Mouse (Mus musculus) hindbrain, postnatal 0 days (tissue): ENCODE results near the gene Serpinb1a. TPM values are rescaled to one million over a fixed set of nuclear protein-coding genes. Genes with fewer than 3 reads are reported as not detected.

Experiments
- ATAC-seq: fragments of 200-750 bp; cut with Nextera tagmentation; 2 replicates; pipeline ENCODE4 v1.8.0; 2017; ENCODE audit warnings: mild to moderate bottlenecking, moderate TSS enrichment, moderate library complexity
- DNase-seq: peaks from one replicate; pipeline ENCODE4 v3.0.0-alpha.2; 2015; ENCODE audit warnings: low spot score
- H3K27ac ChIP-seq: fragments of 300-500 bp; sonication (generic); 2 replicates; pipeline ENCODE4 v1.5.1; 2014; ENCODE audit warnings: mild to moderate bottlenecking
- H3K27me3 ChIP-seq: fragments of 300-500 bp; sonication (generic); 2 replicates; pipeline ENCODE4 v1.6.1; 2014; ENCODE audit warnings: low read length, mixed read lengths; ENCODE audit not compliant: insufficient read depth
- H3K36me3 ChIP-seq: fragments of 300-500 bp; sonication (generic); 2 replicates; pipeline ENCODE4 v1.6.1; 2014; ENCODE audit warnings: low read length, mixed read lengths; ENCODE audit not compliant: insufficient read depth
- H3K4me1 ChIP-seq: fragments of 300-500 bp; sonication (generic); 2 replicates; pipeline ENCODE4 v1.6.1; 2014; ENCODE audit warnings: antibody characterized with exemption, low read length, mixed read lengths; ENCODE audit not compliant: insufficient read depth
- H3K4me2 ChIP-seq: fragments of 300-500 bp; sonication (generic); 2 replicates; pipeline ENCODE4 v1.6.1; 2014; ENCODE audit warnings: low read depth, mild to moderate bottlenecking, low read length, moderate library complexity, mixed read lengths
- H3K4me3 ChIP-seq: fragments of 300-500 bp; sonication (generic); 2 replicates; pipeline ENCODE4 v1.5.1; 2014; ENCODE audit warnings: low read length
- H3K9ac ChIP-seq: fragments of 300-500 bp; sonication (generic); replicated peaks from 2 replicates; pipeline ENCODE4 v1.6.1; 2014; ENCODE audit warnings: mild to moderate bottlenecking, low read length, moderate library complexity, mixed read lengths
- H3K9me3 ChIP-seq: fragments of 300-500 bp; sonication (generic); 2 replicates; pipeline ENCODE4 v1.6.1; 2016; ENCODE audit warnings: low read length, mixed read lengths
- CTCF ChIP-seq: IDR thresholded peaks from 2 replicates; pipeline ENCODE4 v1.5.1; 2016; ENCODE audit warnings: antibody characterized with exemption, control low read depth, low read depth
- WGBS: fragments of 180-500 bp; shearing (Covaris S2); extraction: QIAGEN DNeasy Blood & Tissue Kit; methylation state at CpG from one replicate; pipeline ENCODE4 v1.1.7; 2014; 5-methylcytosine and 5-hydroxymethylcytosine counted together
- polyA plus RNA-seq: library from polyadenylated mRNA; unstranded; fragments of >200 nt; fragmentation: Nextera tagmentation; extraction: Ambion mirVana; gene quantifications from 2 replicates; pipeline ENCODE4 v1.2.1, GENCODE M21; 2015
- total RNA-seq: library from RNA; depleted of rRNA; stranded (reverse); fragments of >200 nt; gene quantifications from 2 replicates; pipeline ENCODE4 v1.2.3, GENCODE M21; 2014

The Serpinb1a gene
- total and polyA plus RNA-seq, 2 experiments from 2014 or later: 0.94 to 4.4 TPM

DNA sequence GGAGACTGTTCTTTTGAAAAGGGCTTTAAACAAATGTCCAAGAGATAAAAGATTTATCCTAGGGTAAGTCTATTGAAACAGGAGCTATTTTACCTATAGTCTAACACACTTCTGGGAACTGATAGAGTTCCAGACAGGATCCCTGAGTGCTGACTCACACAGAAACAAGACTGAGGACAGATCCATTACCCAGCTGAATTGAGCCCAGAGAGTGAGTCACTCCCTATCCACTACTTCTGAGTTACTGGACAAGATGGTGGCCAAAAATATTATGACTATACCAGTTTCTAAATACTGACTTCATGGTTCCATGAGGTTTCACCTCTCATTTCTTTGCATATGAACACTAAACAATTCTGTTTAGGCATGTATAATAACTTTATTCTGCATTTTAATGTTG lies 4.8 kb downstream of the Serpinb1a start:
- Histone ChIP-seq H3K9me3 (no peaks in the 10 kb centered on the region), H3K4me2 (no peak overlapping the region), H3K4me3 (no peak overlapping the region), H3K27ac (no peak overlapping the region), H3K4me1 (no peaks in the 10 kb centered on the region), H3K36me3 (no peaks in the 10 kb centered on the region), H3K9ac (no peak overlapping the region), H3K27me3 (no peaks in the 10 kb centered on the region)
- DNase-seq (no peak), ATAC-seq (no peak)
- TF ChIP-seq CTCF: no peak

DNA sequence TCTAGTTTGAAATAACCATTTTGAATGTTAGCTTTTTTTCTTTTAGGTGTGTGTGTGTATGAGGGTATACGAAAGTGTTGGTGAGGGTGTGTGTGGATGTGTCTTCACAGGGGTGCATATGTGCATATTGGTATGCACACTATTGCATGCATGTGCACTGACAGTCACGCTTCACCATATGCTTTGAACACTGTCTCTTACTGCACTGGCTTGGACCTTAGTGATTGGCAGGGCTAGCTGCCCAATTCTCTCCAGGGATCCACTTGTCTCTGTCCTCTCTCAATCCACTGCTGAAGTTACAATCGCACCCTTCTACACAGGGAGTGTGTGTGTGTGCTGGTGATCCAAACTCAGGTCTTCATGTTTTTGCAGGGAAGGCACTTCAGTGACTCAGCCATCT lies 9.6 kb downstream of the Serpinb1a start:
- no peaks in the 10 kb centered on the region for H3K36me3 ChIP-seq
- WGBS: 86% methylated on average over 3 of the region's 3 CpGs

DNA sequence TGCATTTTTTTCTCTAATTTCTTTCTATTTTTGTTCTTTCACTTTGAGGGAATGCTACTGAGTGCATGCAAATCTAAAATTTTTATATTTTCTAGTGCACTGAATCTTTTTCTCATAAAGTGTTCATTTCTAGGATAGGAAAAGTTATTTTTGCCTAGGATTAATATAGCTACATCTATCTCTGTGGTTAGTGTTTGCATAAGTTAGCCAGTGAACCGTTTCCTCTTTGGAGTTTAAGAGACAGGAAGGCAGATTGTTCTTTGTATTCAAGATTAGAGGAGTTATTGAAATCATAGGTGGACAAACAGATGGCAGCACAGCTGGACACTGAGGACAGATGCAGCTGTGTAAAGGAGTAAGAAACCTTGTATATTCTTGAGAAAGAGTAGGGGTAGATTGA lies 11.7 kb downstream of the Serpinb1a start:
- TF ChIP-seq CTCF: no peak
- H3K9ac ChIP-seq: no peak overlapping the region
- 54% methylated on average over 1 of the region's 1 CpGs for WGBS
- no peak overlapping the region for H3K27ac ChIP-seq
- H3K36me3 ChIP-seq: no peaks in the 10 kb centered on the region
- H3K4me1 ChIP-seq: no peaks in the 10 kb centered on the region
- H3K9me3 ChIP-seq: no peaks in the 10 kb centered on the region
- H3K4me3 ChIP-seq: no peak overlapping the region
- DNase-seq: no peak
- no peaks in the 10 kb centered on the region for H3K27me3 ChIP-seq
- H3K4me2 ChIP-seq: no peak overlapping the region
- ATAC-seq: no peak

More for the DNA sequence above, 9.6 kb downstream of the Serpinb1a start:
- no peak overlapping the region for H3K4me3 ChIP-seq
- ATAC-seq (no peak), DNase-seq (no peak)
- H3K27me3 ChIP-seq: no peaks in the 10 kb centered on the region
- no peak overlapping the region for H3K9ac ChIP-seq
- no peaks in the 10 kb centered on the region for H3K4me1 ChIP-seq
- H3K9me3 ChIP-seq: no peaks in the 10 kb centered on the region
- TF ChIP-seq CTCF: no peak
- H3K27ac ChIP-seq: no peak overlapping the region
- no peak overlapping the region for H3K4me2 ChIP-seq

DNA sequence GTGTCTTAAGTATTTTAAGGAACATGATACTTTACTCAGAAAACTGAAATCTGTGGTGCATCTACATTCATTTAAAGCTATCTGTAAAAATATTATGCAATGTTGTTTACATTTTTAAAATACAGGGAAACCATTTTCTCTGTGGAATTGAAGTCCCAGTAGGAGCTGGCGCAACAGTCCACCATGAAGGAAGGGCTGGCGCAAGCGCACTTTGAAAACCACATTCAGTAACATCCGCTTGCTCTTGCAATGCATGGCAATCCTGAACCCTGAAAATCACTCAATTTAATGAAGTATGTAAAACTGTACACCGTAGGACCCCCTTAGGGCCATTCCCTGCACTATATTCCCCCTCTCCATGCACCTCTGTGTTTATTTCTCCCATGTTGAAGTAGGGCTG lies 16.5 kb downstream of the Serpinb1a start:
- WGBS: 93% methylated on average over 5 of the region's 5 CpGs

DNA sequence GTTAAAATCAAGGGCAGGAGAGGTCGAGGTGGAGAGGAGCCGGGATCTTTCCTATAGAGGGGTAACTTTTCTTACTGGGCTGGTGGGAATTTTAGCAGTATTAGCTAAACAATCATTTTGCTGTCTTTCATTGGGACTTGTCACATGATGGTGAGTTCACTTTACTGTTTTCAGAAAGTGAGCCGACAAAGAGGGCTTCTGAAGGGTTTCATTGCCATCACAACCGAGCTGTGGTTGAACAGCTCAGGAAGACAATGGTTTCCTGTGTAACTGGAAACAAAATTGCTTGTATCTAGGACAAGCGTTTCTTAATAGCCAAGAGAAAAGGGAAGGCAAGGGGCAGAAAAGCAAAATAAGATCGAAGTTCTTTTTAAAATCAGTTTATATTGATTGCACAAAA lies 17.7 kb downstream of the Serpinb1a start:
- no peaks in the 10 kb centered on the region for H3K36me3 ChIP-seq
- ATAC-seq: peak; percentile 40; the same call in 1 of the 2 replicates
- no peak for TF ChIP-seq CTCF
- H3K4me3 ChIP-seq: no peak overlapping the region
- H3K9me3 ChIP-seq: no peaks in the 10 kb centered on the region
- DNase-seq: no peak
- no peak overlapping the region for H3K27ac ChIP-seq
- H3K9ac ChIP-seq: no peak overlapping the region
- H3K27me3 ChIP-seq: no peaks in the 10 kb centered on the region
- H3K4me2 ChIP-seq: no peak overlapping the region
- WGBS: 73% methylated on average over 6 of the region's 6 CpGs
- no peaks in the 10 kb centered on the region for H3K4me1 ChIP-seq

More for the DNA sequence above, 16.5 kb downstream of the Serpinb1a start:
- no peak overlapping the region for H3K4me2 ChIP-seq
- ATAC-seq (no peak), DNase-seq (no peak)
- H3K36me3 ChIP-seq: no peaks in the 10 kb centered on the region
- no peak for TF ChIP-seq CTCF
- no peak overlapping the region for H3K9ac ChIP-seq
- H3K4me3 ChIP-seq: no peak overlapping the region
- no peak overlapping the region for H3K27ac ChIP-seq
- no peaks in the 10 kb centered on the region for H3K9me3 ChIP-seq
- H3K4me1 ChIP-seq: no peaks in the 10 kb centered on the region
- H3K27me3 ChIP-seq: no peaks in the 10 kb centered on the region

DNA sequence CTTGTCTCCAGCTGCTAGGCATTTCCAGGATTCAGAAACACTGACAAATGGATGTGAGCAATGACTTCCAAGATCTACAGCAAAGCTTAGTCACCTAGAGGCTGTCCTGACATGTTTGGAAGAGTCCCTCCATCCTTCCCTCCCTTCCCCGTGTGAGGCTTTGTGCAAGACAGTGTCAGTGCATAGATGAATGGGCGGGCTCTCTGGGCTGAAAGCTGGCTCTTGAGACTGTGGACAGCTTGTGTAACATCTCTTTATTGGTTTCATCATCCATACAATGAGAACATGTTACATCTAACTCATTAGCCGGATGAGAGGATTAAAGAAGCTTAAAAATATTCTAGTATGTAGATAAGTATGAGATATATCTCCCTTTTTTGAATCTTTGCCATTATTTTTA lies 18.2 kb downstream of the Serpinb1a start:
- DNase-seq: no peak
- Histone ChIP-seq H3K9ac (no peak overlapping the region), H3K4me3 (no peak overlapping the region), H3K9me3 (no peaks in the 10 kb centered on the region), H3K4me2 (no peak overlapping the region), H3K27me3 (no peaks in the 10 kb centered on the region), H3K4me1 (no peaks in the 10 kb centered on the region), H3K27ac (no peak overlapping the region), H3K36me3 (no peaks in the 10 kb centered on the region)
- TF ChIP-seq CTCF: no peak
- ATAC-seq: no peak
- WGBS: 59% methylated on average over 3 of the region's 3 CpGs

DNA sequence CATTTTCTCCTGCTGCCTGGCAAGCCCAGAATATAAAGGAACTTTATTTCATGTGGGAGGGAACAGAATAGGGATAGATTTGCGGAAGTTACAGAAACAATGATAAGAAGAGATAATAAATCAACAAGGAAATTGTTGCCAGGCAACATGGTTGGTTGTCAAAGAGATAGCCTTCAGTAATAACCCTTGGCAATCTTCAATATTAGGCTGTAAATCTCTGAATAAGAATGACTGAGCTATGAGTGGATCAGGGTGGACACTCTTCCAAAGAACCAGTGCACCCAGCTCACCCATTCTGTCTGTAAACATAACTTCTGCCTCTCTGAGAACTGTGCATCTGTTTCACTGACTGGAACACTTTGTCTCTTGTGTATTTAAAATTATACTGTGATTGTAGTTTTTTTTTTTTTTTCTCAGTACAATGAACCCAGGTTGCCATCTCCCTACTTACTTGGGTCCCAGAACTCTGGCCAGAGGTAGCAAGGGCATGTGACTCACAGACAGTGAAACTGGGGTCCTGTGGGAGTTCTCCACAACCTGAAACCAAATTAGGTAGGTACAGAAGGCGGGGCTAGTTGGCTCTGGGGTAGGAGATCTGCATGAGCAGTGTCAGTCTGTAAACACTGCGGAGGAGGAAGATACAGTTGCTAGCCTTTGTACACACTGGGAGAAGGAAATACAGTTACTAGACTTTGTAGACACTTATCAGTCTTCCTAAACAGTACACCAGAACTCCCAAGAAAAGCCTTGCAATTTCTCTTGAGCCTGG lies 19.3 kb downstream of the Serpinb1a start:
- Histone ChIP-seq H3K4me2 (no peak overlapping the region), H3K27ac (no peak overlapping the region), H3K9me3 (no peaks in the 10 kb centered on the region), H3K4me3 (no peak overlapping the region), H3K27me3 (no peaks in the 10 kb centered on the region), H3K9ac (no peak overlapping the region), H3K36me3 (no peaks in the 10 kb centered on the region), H3K4me1 (no peaks in the 10 kb centered on the region)
- 83% methylated on average over 3 of the region's 3 CpGs for WGBS
- no peak for DNase-seq
- TF ChIP-seq CTCF: no peak
- ATAC-seq: no peak
